Mouse (Mus musculus) CH12.LX (cell line): ENCODE data around the gene Trim16.

ENCODE experiments used
- HCFC1 ChIP-seq: IDR thresholded peaks from 2 replicates; pipeline ENCODE4 v1.6.1; 2012; ENCODE audit warnings: low read depth, mild to moderate bottlenecking, inconsistent platforms, low read length, improper control_type of control experiment
- MEF2A ChIP-seq: IDR thresholded peaks from 2 replicates; pipeline ENCODE4 v1.6.1; 2014; ENCODE audit warnings: low read depth, mild to moderate bottlenecking, inconsistent platforms, low read length, improper control_type of control experiment, borderline replicate concordance

DNA sequence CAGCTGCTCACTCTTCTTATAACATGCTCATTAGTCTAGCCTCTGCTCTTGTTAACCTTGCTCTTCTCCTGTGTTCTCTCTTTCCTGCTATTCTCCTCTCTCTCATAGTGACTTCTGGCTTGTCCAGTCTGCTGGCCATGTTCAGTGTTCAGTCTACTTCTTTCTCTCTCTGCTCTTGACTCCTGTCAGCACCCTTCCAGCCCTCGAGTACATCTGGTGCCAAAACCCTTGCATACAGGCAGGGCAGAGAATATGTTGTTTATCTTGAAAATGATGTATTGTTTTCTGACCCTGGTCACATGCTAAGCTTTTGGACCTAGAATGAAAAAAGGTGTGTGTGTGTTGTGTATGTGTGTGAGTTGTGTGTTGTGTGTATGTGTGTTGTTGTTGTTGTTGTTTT, 6.5 kb upstream of the Trim16 start:
- no peak for TF ChIP-seq HCFC1
- TF ChIP-seq MEF2A, result no peak
